Mouse (Mus musculus) midbrain, postnatal 0 days (tissue): ENCODE data around the gene Nktr. TPM values are rescaled to one million over a fixed set of nuclear protein-coding genes. Genes with fewer than 3 reads are reported as not detected.

Experiments used
- ATAC-seq: fragments of 200-750 bp; cut with Nextera tagmentation; 2 replicates; pipeline ENCODE4 v1.8.0; 2017; ENCODE audit warnings: moderate number of reproducible peaks, mild to moderate bottlenecking, moderate TSS enrichment, moderate library complexity; ENCODE audit not compliant: low FRiP score
- DNase-seq: peaks from one replicate; pipeline ENCODE4 v3.0.0-alpha.2; 2015; ENCODE audit warnings: low spot score
- H3K27ac ChIP-seq: fragments of 300-500 bp; sonication (generic); 2 replicates; pipeline ENCODE4 v1.5.1; 2014; ENCODE audit warnings: low read depth, mild to moderate bottlenecking, low read length, mixed read lengths
- H3K27me3 ChIP-seq: fragments of 300-500 bp; sonication (generic); 2 replicates; pipeline ENCODE4 v1.6.1; 2014; ENCODE audit warnings: low read length, control low read depth, mixed read lengths; ENCODE audit not compliant: insufficient read depth
- H3K36me3 ChIP-seq: fragments of 300-500 bp; sonication (generic); 2 replicates; pipeline ENCODE4 v1.6.1; 2014; ENCODE audit warnings: low read length, control low read depth, mixed read lengths; ENCODE audit not compliant: insufficient read depth
- H3K4me1 ChIP-seq: fragments of 300-500 bp; sonication (generic); 2 replicates; pipeline ENCODE4 v1.6.1; 2014; ENCODE audit warnings: mild to moderate bottlenecking, control low read depth, antibody characterized with exemption, low read length, mixed read lengths; ENCODE audit not compliant: insufficient read depth
- H3K4me2 ChIP-seq: fragments of 300-500 bp; sonication (generic); 2 replicates; pipeline ENCODE4 v1.6.1; 2014; ENCODE audit warnings: low read depth, mild to moderate bottlenecking, low read length, mixed read lengths; ENCODE audit not compliant: poor library complexity, severe bottlenecking
- H3K4me3 ChIP-seq: fragments of 300-500 bp; sonication (generic); 2 replicates; pipeline ENCODE4 v1.5.1; 2014; ENCODE audit warnings: low read depth, mild to moderate bottlenecking, low read length, moderate library complexity
- H3K9ac ChIP-seq: fragments of 300-500 bp; sonication (generic); replicated peaks from 2 replicates; pipeline ENCODE4 v1.6.1; 2014; ENCODE audit warnings: mild to moderate bottlenecking, low read length, moderate library complexity, mixed read lengths; ENCODE audit not compliant: poor library complexity, severe bottlenecking
- H3K9me3 ChIP-seq: fragments of 300-500 bp; sonication (generic); 2 replicates; pipeline ENCODE4 v1.6.1; 2016; ENCODE audit warnings: low read length, control low read depth
- CTCF ChIP-seq: IDR thresholded peaks from 2 replicates; pipeline ENCODE4 v1.5.1; 2016; ENCODE audit warnings: antibody characterized with exemption, mild to moderate bottlenecking
- WGBS: fragments of 180-500 bp; shearing (Covaris S2); extraction: QIAGEN DNeasy Blood & Tissue Kit; methylation state at CpG from one replicate; pipeline ENCODE4 v1.1.7; 2014; 5-methylcytosine and 5-hydroxymethylcytosine counted together
- polyA plus RNA-seq: library from polyadenylated mRNA; unstranded; fragments of >200 nt; fragmentation: Nextera tagmentation; extraction: Ambion mirVana; gene quantifications from 2 replicates; pipeline ENCODE4 v1.2.1, GENCODE M21; 2015
- total RNA-seq: library from RNA; depleted of rRNA; stranded (reverse); fragments of >200 nt; gene quantifications from 2 replicates; pipeline ENCODE4 v1.2.3, GENCODE M21; 2014; rRNA removed

Nktr gene
- total and polyA plus RNA-seq, 2 experiments from 2014 or later: 50.7 to 71.4 TPM

DNA sequence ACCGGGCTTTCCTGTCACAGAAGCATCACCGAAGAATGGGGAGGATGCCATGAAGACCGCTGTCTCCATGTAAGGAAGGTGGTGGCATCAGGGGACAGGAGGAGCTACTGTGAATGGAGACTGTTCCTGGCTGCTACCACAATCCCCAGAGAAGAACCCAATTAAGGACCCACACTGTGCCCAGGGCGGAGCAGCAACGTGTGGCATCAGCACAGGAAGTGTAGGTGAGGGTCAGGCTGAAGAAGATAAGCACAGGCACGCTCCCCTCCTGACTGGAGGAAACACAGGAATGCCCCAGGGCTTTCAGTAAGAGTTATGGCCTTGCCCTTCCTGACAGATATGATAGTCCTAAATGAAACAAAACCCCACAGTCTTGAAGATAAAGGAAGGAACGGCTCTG, 83.8 kb downstream of the Nktr start:
- WGBS: 83% methylated on average over 7 of the region's 7 CpGs
- H3K27ac ChIP-seq: no peak overlapping the region
- H3K27me3 ChIP-seq: no peaks in the 10 kb centered on the region
- H3K4me1 ChIP-seq: no peaks in the 10 kb centered on the region
- no peaks in the 10 kb centered on the region for H3K9me3 ChIP-seq
- no peak overlapping the region for H3K9ac ChIP-seq
- no peak for DNase-seq
- H3K4me2 ChIP-seq: no peak overlapping the region
- H3K36me3 ChIP-seq: no peaks in the 10 kb centered on the region
- H3K4me3 ChIP-seq: no peak overlapping the region
- TF ChIP-seq CTCF: no peak
- no peak for ATAC-seq

Other genes with a start within 250 kb of the Nktr start
- 87.3 and 185 TPM in 2 replicates for gene Cck, start 223.5 kb upstream of the Nktr start, total RNA-seq
- gene Cck, start 223.5 kb upstream of the Nktr start, polyA plus RNA-seq: 75.4 and 82.9 TPM in 2 replicates
- not detected in 2 replicates for gene Lyzl4, start 77.1 kb upstream of the Nktr start, total RNA-seq
- gene Lyzl4, start 77.1 kb upstream of the Nktr start, polyA plus RNA-seq: 0.28 TPM in 1 of 2 replicates, not detected in the other
- 0.05 and 0.82 TPM in 2 replicates for gene Vipr1, start 76.5 kb upstream of the Nktr start, total RNA-seq
- gene Vipr1, start 76.5 kb upstream of the Nktr start, polyA plus RNA-seq: 0.26 and 0.36 TPM in 2 replicates
- gene Sec22c, start 13.7 kb upstream of the Nktr start, total RNA-seq: 26.9 and 34.3 TPM in 2 replicates
- gene Sec22c, start 13.7 kb upstream of the Nktr start, polyA plus RNA-seq: 30.5 and 34.4 TPM in 2 replicates
- gene Ss18l2, start 8.8 kb upstream of the Nktr start, total RNA-seq: 51.4 and 59.6 TPM in 2 replicates
- gene Ss18l2, start 8.8 kb upstream of the Nktr start, polyA plus RNA-seq: 204 and 218 TPM in 2 replicates
- gene Zfp651, start 40.2 kb downstream of the Nktr start, total RNA-seq: 55.4 and 59.7 TPM in 2 replicates
- gene Zfp651, start 40.2 kb downstream of the Nktr start, polyA plus RNA-seq: 21.3 and 22.8 TPM in 2 replicates
- gene Klhl40, start 58.4 kb downstream of the Nktr start, total RNA-seq: 1.3 and 1.7 TPM in 2 replicates
- 2.9 and 3.2 TPM in 2 replicates for gene Klhl40, start 58.4 kb downstream of the Nktr start, polyA plus RNA-seq
- 1.2 and 1.5 TPM in 2 replicates for gene Hhatl, start 73.3 kb downstream of the Nktr start, total RNA-seq
- gene Hhatl, start 73.3 kb downstream of the Nktr start, polyA plus RNA-seq: 0.64 and 0.99 TPM in 2 replicates
- gene Ccdc13, start 120.3 kb downstream of the Nktr start, total RNA-seq: 2.8 and 3.0 TPM in 2 replicates
- gene Ccdc13, start 120.3 kb downstream of the Nktr start, polyA plus RNA-seq: 4.1 and 4.8 TPM in 2 replicates
- gene Higd1a, start 139.2 kb downstream of the Nktr start, total RNA-seq: 30.6 and 42.8 TPM in 2 replicates
- 179 and 182 TPM in 2 replicates for gene Higd1a, start 139.2 kb downstream of the Nktr start, polyA plus RNA-seq
- gene Ackr2, start 179.2 kb downstream of the Nktr start, total RNA-seq: 1.7 and 3.0 TPM in 2 replicates
- 0.78 and 0.96 TPM in 2 replicates for gene Ackr2, start 179.2 kb downstream of the Nktr start, polyA plus RNA-seq
- gene Cyp8b1, start 197.1 kb downstream of the Nktr start, total RNA-seq: not detected in 2 replicates
- not detected in 2 replicates for gene Cyp8b1, start 197.1 kb downstream of the Nktr start, polyA plus RNA-seq
- gene Fam198a, start 231.8 kb downstream of the Nktr start, total RNA-seq: 2.5 and 4.8 TPM in 2 replicates
- 1.9 and 2.1 TPM in 2 replicates for gene Fam198a, start 231.8 kb downstream of the Nktr start, polyA plus RNA-seq